Mouse (Mus musculus): ENCODE measurements around the gene Sec62. TPM values are rescaled to one million over a fixed set of nuclear protein-coding genes. Genes with fewer than 3 reads are reported as not detected.

Sec62 gene
- polyA plus RNA-seq, 1 experiment from 2014 or later, result 118 TPM

DNA sequence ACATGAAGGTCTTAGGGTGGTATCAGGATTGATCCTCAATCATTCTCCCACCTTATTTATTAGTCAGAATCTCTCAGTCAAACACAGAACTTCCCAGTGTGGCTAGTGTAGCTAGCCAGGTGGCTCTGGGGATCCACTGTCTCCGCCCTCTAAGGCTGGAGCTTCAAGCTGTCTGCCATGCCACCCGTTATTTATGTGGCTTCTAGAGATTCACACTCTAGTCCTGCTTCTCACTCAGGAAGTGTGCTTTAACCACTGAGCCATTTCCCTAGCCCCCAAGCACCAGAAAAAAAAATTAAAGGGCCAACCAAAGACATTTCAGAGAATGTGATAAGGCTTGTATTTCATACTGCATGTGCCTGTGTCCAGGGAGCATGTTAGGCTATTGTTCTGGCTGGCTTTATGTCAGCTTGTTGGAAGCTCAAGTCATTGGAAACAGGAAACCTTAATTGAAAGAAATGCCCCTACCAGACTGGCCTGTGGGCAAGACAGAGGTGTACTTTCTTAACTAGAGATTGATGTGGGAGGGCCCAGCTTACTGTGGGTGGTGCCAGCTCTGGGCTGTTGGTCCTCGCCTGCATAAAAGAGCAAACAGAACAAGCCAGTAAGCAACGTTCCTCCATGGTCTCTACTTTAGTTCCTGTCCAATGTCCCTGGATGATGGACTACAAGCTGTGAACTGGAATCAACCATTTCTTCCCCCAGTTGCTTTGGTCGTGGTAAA, 71.2 kb downstream of the Sec62 start:
- no peak for ATAC-seq (ENCODE audit: low FRiP score, low TSS enrichment)

GRCm38 (mm10) chr3:30864640-30865039, 72.0 kb downstream of the Sec62 start:
- Histone ChIP-seq H3K9ac (ENCODE audit: low read length) (no peak overlapping the region), H3K27ac (replicated peaks) (no peak overlapping the region), H3K4me1 (replicated peaks; ENCODE audit: control insufficient read depth, insufficient read depth) (no peaks in the 10 kb centered on the region), H3K4me2 (replicated peaks; ENCODE audit: low read depth) (no peak overlapping the region), H3K9me3 (ENCODE audit: control insufficient read depth, low read length) (no peaks in the 10 kb centered on the region), H3K27me3 (ENCODE audit: control insufficient read depth, insufficient read depth, low read length) (no peaks in the 10 kb centered on the region), H3K4me3 (ENCODE audit: low read depth, low read length) (no peak overlapping the region), H3K36me3 (ENCODE audit: control insufficient read depth, insufficient read depth, low read length) (no peaks in the 10 kb centered on the region)
- 64% methylated on average over 1 of the region's 1 CpGs for WGBS
- ATAC-seq (ENCODE audit: low FRiP score, low TSS enrichment), result no peak
- no peak for DNase-seq (ENCODE audit: low spot score)
- TF ChIP-seq CTCF (IDR thresholded peaks at IDR 0.05; ENCODE audit: low read depth), result no peak
- TF ChIP-seq EP300 (optimal IDR thresholded peaks at IDR 0.05), result no peak

More for the DNA sequence above, 71.2 kb downstream of the Sec62 start:
- no peaks in the 10 kb centered on the region for H3K4me1 ChIP-seq (replicated peaks; ENCODE audit: control insufficient read depth, insufficient read depth)
- H3K9ac ChIP-seq (ENCODE audit: low read length), result no peak overlapping the region
- no peaks in the 10 kb centered on the region for H3K9me3 ChIP-seq (ENCODE audit: control insufficient read depth, low read length)
- H3K36me3 ChIP-seq (ENCODE audit: control insufficient read depth, insufficient read depth, low read length), result no peaks in the 10 kb centered on the region
- H3K27ac ChIP-seq (replicated peaks), result no peak overlapping the region
- no peaks in the 10 kb centered on the region for H3K27me3 ChIP-seq (ENCODE audit: control insufficient read depth, insufficient read depth, low read length)
- no peak overlapping the region for H3K4me3 ChIP-seq (ENCODE audit: low read depth, low read length)
- no peak overlapping the region for H3K4me2 ChIP-seq (replicated peaks; ENCODE audit: low read depth)
- 56% methylated on average over 5 of the region's 5 CpGs for WGBS
- TF ChIP-seq CTCF (IDR thresholded peaks at IDR 0.05; ENCODE audit: low read depth), result no peak
- TF ChIP-seq EP300 (optimal IDR thresholded peaks at IDR 0.05), result no peak
- no peak for DNase-seq (ENCODE audit: low spot score)

GRCm38 (mm10) chr3:30868176-30868575, 75.5 kb downstream of the Sec62 start:
- H3K4me1 ChIP-seq (replicated peaks; ENCODE audit: control insufficient read depth, insufficient read depth), result no peaks in the 10 kb centered on the region
- no peak overlapping the region for H3K4me2 ChIP-seq (replicated peaks; ENCODE audit: low read depth)
- DNase-seq (ENCODE audit: low spot score) (no peak), ATAC-seq (ENCODE audit: low FRiP score, low TSS enrichment) (no peak)
- H3K9ac ChIP-seq (ENCODE audit: low read length), result no peak overlapping the region
- H3K27ac ChIP-seq (replicated peaks), result no peak overlapping the region
- TF ChIP-seq EP300 (optimal IDR thresholded peaks at IDR 0.05) (no peak), CTCF (IDR thresholded peaks at IDR 0.05; ENCODE audit: low read depth) (no peak)
- no peaks in the 10 kb centered on the region for H3K36me3 ChIP-seq (ENCODE audit: control insufficient read depth, insufficient read depth, low read length)
- WGBS, result 73% methylated on average over 5 of the region's 5 CpGs
- H3K4me3 ChIP-seq (ENCODE audit: low read depth, low read length), result no peak overlapping the region
- H3K9me3 ChIP-seq (ENCODE audit: control insufficient read depth, low read length), result no peaks in the 10 kb centered on the region
- H3K27me3 ChIP-seq (ENCODE audit: control insufficient read depth, insufficient read depth, low read length), result no peaks in the 10 kb centered on the region

- Histone ChIP-seq H3K4me2 (replicated peaks; ENCODE audit: low read depth) (no peak overlapping the region), H3K36me3 (ENCODE audit: control insufficient read depth, insufficient read depth, low read length) (no peaks in the 10 kb centered on the region), H3K4me3 (ENCODE audit: low read depth, low read length) (no peak overlapping the region), H3K4me1 (replicated peaks; ENCODE audit: control insufficient read depth, insufficient read depth) (no peaks in the 10 kb centered on the region), H3K9ac (ENCODE audit: low read length) (no peak overlapping the region), H3K27ac (replicated peaks) (no peak overlapping the region), H3K9me3 (ENCODE audit: control insufficient read depth, low read length) (no peaks in the 10 kb centered on the region), H3K27me3 (ENCODE audit: control insufficient read depth, insufficient read depth, low read length) (no peaks in the 10 kb centered on the region)
- DNase-seq (ENCODE audit: low spot score), result no peak
- no peak for ATAC-seq (ENCODE audit: low FRiP score, low TSS enrichment)
- WGBS, result 59% methylated on average over 5 of the region's 5 CpGs
- TF ChIP-seq EP300 (optimal IDR thresholded peaks at IDR 0.05) (no peak), CTCF (IDR thresholded peaks at IDR 0.05; ENCODE audit: low read depth) (no peak)
These were observed 76.0 kb downstream of the Sec62 start for GRCm38 (mm10) chr3:30868625-30869024.

DNA sequence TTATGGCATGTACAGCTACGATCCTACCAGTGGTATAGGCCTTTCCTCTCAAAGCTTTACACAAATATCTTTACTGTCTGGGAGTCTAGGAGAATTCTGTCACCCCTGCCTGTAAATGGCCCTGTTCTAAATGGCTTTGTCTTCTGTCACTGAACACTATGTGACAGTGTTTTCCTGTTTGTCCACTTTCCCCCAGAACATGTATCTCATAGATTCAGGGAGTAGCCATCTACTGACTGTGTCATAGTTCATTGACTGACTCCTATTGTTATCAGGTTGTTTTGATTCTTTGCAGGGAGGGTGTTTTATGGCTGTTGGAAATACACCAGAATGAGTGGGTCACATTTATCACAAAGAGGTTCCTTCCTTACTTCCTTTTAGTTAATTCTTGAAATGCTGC, 77.3 kb downstream of the Sec62 start:
- no peak overlapping the region for H3K9ac ChIP-seq (ENCODE audit: low read length)
- no peaks in the 10 kb centered on the region for H3K36me3 ChIP-seq (ENCODE audit: control insufficient read depth, insufficient read depth, low read length)
- TF ChIP-seq EP300 (optimal IDR thresholded peaks at IDR 0.05), result no peak
- no peak for TF ChIP-seq CTCF (IDR thresholded peaks at IDR 0.05; ENCODE audit: low read depth)
- no peak overlapping the region for H3K4me3 ChIP-seq (ENCODE audit: low read depth, low read length)
- 80% methylated on average over 1 of the region's 1 CpGs for WGBS
- no peak for DNase-seq (ENCODE audit: low spot score)
- no peaks in the 10 kb centered on the region for H3K9me3 ChIP-seq (ENCODE audit: control insufficient read depth, low read length)
- no peak overlapping the region for H3K4me2 ChIP-seq (replicated peaks; ENCODE audit: low read depth)
- peak; percentile 71; the same call in 1 of the 2 replicates for ATAC-seq (ENCODE audit: low FRiP score, low TSS enrichment)
- H3K27ac ChIP-seq (replicated peaks), result no peak overlapping the region
- no peaks in the 10 kb centered on the region for H3K4me1 ChIP-seq (replicated peaks; ENCODE audit: control insufficient read depth, insufficient read depth)
- no peaks in the 10 kb centered on the region for H3K27me3 ChIP-seq (ENCODE audit: control insufficient read depth, insufficient read depth, low read length)

Other genes starting within 250 kb of the Sec62 start
- 25.7 and 27.9 TPM in 2 replicates for gene Mecom, start 244.9 kb upstream of the Sec62 start, polyA plus RNA-seq (2015; fragmentation: Nextera tagmentation; extraction: Ambion mirVana)
- not detected in 2 replicates for gene Actrt3, start 192.9 kb upstream of the Sec62 start, polyA plus RNA-seq (2015; fragmentation: Nextera tagmentation; extraction: Ambion mirVana)
- gene Mynn, start 190.8 kb upstream of the Sec62 start, polyA plus RNA-seq (2015; fragmentation: Nextera tagmentation; extraction: Ambion mirVana), result 11.2 and 12.0 TPM in 2 replicates
- gene Lrriq4, start 148.4 kb upstream of the Sec62 start, polyA plus RNA-seq (2015; fragmentation: Nextera tagmentation; extraction: Ambion mirVana), result 0.10 TPM in 1 of 2 replicates, not detected in the other
- 0.15 and 0.23 TPM in 2 replicates for gene Lrrc34, start 145.0 kb upstream of the Sec62 start, polyA plus RNA-seq (2015; fragmentation: Nextera tagmentation; extraction: Ambion mirVana)
- 16.1 and 16.9 TPM in 2 replicates for gene Lrrc31, start 93.0 kb upstream of the Sec62 start, polyA plus RNA-seq (2015; fragmentation: Nextera tagmentation; extraction: Ambion mirVana)
- gene Samd7, start 46.6 kb upstream of the Sec62 start, polyA plus RNA-seq (2015; fragmentation: Nextera tagmentation; extraction: Ambion mirVana), result not detected in 2 replicates
- gene Gpr160, start 63.1 kb downstream of the Sec62 start, polyA plus RNA-seq (2015; fragmentation: Nextera tagmentation; extraction: Ambion mirVana), result 21.2 and 21.5 TPM in 2 replicates
- 3.0 and 3.3 TPM in 2 replicates for gene Phc3, start 176.5 kb downstream of the Sec62 start, polyA plus RNA-seq (2015; fragmentation: Nextera tagmentation; extraction: Ambion mirVana)
- 21.2 and 22.1 TPM in 2 replicates for gene Prkci, start 202.9 kb downstream of the Sec62 start, polyA plus RNA-seq (2015; fragmentation: Nextera tagmentation; extraction: Ambion mirVana)